Mouse (Mus musculus) liver (tissue): ENCODE data around the gene Cd47.
A peak's percentile ranks its signal among the peaks of the same experiment; 100 is the strongest.

Source experiments
- DNase-seq: peaks from one replicate; pipeline ENCODE4 v3.0.0-alpha.2; 2020; ENCODE audit warnings: mixed read lengths

Gene Cd47

DNA sequence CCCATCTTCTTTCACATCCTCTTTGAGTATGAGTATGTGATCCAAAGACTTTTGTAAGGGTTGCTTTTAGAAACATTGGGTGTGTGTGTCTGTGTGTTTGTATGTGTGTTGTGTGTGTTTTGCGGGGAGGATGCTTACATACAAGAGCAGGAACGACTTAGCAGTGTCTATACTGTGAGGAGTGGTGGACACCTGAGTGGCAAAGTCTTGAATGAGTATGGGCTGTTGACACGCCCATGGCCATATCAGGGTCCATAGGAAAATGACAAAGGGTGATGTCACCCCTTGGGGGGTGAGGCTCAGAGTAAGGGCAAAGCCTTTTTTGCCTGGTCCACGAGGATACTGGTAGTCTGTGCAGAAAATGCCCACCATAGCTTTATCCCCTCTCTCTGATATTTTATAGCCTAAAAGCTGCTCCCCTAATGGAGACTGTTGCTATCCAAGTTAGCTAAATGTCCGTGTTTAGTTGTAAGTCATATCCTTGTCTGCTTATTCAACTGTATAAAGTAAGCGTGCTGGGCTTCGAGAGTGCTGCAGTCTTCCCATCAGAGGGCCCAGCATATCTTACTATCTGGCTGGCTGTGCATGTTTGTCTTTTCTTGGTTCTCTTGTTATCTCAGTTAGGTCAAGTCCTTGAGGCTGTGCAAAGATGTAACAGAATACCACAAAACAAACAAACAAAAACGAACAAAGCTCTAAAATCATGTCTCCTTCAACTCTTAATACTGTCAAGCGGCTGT lies 76.1 kb downstream of the Cd47 start:
- no peak for DNase-seq

DNA sequence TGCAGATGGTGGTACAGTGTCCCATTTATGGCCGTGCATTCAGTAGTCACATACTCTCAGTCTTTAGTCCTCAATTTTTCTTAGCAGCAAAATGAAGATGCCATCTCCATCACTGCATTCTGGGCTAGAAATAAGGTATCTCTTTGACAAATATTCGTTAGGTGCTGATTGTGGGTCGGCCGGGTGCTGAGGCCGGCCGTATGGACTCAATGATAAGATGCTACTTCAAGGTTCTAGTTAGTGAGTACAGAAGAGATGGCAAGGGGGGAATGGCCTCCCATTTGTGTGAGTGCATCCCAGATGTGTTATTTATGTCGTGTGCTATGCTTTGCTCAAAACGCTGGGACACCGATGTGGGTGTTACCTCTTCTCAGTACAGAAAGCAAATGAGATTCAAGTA lies 76.9 kb downstream of the Cd47 start:
- DNase-seq: no peak

DNA sequence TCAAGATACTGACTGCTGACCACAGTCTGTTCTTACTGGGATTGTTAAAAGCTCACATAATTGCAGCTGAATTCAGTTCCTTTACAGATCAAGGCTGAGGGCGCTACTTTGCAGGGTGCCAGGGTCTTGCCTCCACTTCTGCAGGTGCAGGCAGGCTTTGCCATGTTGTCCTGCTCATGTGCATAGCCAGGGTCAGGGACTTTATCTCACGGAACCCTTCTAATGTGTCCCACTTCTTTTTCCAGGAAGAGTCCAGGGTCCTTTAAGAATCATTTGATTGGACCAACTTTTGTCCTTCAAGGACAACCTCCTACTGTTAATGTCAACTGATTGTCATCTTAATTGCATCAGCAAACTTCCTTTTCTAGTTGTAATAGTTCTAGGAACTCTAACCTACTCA lies 77.7 kb downstream of the Cd47 start:
- no peak for DNase-seq

DNA sequence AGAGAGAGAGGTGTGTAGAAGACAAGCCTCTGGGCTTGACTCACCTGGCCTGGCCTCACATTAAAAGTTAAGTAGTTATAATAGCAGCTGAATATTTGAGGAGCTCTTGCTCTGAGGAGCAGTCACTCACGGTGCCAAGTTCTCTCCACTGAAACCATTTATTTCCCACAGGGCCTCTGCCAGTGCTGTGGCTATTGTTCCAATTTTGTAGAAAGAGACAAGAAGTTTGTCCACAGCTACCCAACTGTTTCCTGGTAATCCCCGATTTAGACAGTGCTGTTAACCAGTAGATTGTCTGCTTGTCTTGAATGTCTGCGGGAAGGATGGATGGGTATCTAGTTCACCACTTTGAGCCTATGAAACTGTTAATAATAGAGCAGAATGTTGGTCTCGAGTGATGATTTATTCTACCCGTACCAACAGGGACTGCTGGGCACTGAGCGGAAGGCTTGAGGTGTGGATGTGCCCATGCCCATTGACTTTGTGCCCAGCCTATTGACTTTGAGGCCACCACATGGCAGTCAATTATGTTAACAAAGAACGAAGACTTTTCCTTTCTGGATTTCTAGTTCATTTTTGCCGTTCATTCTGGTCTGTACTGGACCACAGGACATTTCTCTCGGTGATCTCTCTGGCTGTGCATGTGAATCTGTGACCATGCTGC lies 86.2 kb downstream of the Cd47 start:
- DNase-seq: no peak

DNA sequence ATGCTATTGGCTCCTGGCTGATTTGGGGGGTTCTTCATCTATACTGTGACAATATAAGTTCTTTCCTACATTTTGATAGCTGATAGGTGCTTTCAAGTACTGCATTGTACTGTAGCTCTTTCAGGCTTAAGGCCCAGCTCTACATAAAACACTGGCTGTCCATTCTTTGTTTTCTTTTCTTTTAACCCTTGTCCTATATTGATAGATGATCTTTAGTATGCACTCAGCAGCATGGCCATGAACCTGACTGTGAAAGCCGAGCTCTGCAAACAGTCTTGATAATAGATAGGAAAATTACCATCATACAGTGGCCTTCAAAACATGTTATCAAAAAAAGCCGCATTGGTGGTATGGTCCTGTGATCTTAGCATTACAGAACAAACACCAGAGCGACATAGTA lies 87.0 kb downstream of the Cd47 start:
- DNase-seq: no peak

DNA sequence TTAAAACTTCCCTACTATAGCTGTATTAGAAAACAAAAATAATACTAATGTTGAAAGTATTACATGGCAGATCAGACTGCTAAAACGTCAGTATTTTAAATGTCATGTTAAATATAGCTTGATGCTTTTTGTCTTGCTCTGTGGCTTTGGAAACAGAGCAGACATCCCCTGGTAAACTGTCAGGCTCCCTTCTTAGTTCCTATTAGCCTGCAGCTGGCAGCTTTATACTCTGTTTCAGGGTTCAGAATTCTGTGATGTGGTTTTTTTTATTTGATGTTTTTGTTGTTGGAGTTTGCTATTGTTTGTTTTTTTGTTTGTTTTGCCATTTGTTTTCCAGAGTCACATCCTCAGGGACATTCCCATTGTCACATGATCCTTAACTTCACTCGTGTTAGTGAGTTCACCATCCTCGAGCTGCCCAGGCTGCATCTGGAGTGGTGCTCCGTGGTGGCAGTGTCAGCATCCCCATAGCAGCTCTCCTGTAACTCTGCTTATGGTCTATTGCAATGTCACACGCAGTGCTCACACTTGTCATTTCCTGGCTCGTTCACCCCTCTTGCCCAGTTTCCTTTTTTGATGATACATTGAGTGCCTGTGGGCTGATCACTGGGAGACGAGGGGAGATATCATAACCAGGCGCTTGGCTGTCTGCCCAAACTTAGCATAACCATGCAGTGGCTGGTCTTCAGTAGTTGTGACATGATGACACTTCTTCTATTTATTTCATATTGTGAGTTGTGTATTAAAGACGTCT lies 87.7 kb downstream of the Cd47 start:
- no peak for DNase-seq

DNA sequence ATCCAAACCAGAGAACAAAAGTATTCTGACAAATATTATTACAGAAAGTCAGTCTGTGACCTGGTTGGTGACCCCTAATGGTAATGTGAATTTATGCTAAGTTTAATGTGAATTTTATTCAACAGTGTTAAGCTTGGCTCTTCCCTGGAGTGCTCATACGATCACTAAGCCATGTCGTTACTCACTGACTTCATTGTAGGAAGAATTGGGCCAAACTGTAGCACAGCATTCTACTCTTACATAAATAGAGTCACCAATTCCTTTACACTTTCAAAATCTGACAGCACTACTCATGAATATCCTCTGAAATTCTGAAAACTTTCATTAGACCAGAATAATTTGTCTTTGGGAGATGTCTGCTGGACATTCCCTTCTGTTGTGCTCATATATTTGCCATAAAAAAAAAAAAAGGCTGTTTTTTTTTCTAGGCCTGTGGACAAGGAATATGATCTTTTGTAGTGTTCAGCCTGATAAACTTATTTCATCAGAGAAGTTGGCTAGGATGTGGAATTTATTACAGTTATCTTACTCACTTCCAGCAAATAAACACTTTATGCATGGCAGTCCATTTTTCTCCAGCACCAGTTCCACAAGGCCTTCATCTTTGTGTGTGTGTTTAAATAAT lies 88.8 kb downstream of the Cd47 start:
- DNase-seq: no peak

DNA sequence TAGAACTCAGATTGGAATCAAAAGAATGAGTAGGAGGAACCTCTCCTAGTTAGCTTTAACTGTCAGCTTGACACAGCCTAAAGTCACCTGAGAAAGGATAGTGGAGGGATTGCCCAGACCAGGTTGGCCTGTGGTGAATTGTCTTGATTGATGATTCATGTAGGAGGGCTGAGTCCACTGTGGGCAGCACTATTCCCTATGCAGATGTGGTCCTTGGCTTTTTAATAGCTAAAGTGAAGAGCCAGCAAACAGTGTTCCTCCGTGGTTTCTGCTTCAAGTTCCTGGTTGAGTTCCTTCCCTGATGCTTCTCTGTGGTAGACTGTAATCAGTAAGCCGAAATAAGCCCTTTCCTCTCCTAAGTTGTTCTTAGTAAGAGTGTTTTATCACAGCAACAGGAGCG lies 91.9 kb downstream of the Cd47 start:
- no peak for DNase-seq

DNA sequence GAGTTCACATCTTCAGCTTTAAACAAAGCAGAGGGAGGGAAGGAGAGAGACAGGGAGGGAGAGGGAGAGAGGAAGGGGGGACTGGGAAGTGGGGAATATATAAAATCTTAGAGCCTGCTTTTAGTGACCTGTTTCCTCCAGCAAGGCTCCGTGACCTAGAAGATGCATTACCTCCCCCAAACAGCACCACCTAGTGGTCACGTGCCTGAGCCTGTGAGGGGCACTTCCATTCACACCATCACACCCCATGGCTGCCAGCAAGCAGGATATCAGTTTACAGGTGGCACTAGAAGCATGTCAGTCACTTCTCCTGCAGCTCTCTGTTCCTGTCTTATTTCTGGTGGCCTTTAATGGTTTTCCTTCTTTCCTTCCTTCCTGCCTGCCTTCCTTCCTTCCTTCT lies 92.6 kb downstream of the Cd47 start:
- DNase-seq: peak; percentile 71

DNA sequence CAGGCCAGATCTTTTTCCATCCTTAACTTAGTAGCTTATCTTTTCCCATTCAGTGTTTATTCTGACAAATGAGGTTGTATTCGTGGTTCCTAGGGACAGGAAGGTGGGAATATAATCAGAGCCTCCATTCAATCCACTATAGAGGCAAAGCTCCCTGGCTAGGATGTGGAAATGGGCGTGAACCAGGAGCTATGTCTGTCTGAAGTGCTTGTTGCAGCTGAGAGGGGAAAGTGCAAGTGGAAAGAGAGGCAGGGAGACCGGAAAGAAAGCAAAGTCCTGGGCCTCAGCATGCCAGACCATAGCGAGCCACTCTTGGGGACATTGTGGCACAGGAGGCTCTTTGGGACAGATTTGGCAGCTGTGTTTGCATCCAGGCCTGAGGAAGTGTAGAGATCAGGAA lies 94.3 kb downstream of the Cd47 start:
- DNase-seq: no peak

DNA sequence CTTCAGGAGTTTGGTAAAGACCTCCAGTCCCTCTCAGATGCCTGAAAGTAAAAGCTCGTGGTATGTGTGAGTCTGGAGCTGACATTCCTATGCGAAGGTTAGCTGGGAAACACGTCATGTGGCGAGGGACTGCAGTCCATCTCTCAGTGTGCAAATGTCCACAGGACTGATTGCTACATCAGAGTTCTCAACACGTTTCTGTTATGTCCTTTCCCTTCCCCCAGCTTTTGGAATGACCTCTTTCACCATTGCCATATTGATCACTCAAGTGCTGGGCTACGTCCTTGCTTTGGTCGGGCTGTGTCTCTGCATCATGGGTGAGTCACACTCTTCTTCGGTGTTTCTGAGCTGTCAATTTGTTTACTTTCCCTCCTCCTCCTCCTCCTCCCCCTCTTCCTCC lies 95.8 kb downstream of the Cd47 start:
- no peak for DNase-seq

DNA sequence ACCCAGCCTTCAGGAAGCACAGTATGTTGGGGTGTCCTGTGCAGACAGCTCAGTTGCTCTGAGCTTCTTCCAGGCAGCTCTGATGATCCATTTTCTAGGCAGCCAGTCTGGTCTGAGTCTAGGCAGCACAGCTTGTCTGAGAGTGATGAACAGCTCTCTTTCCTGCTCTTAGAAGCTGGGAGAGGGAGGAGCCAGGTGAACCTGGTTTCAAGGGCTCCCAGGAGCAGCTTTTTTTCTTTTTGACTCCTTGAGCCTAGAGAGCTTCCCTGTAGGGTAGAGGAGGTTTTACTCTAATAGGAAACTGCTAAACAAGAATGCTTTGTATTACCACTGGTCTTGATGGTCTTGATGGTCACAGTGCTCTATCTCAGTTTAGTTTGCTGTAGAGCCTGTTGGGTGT lies 101.1 kb downstream of the Cd47 start:
- no peak for DNase-seq

DNA sequence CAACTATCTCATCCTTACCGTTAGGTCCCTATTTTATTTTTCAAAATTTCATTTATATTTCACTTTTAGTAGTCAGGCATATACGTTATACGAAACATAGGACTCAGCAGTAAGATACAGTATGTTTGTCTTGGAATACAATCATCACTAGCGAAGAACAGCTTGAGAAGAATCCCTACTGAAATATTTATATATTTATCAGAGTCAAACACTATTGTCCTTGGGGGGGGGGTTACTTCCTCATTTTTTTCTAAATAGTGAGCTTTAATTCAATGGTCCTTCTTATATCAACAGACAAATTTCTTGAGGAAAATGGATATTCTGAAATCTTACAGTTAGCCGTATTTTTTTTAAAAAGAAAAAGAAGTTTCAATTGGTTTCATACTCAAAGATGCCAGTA lies 101.8 kb downstream of the Cd47 start:
- DNase-seq: no peak

DNA sequence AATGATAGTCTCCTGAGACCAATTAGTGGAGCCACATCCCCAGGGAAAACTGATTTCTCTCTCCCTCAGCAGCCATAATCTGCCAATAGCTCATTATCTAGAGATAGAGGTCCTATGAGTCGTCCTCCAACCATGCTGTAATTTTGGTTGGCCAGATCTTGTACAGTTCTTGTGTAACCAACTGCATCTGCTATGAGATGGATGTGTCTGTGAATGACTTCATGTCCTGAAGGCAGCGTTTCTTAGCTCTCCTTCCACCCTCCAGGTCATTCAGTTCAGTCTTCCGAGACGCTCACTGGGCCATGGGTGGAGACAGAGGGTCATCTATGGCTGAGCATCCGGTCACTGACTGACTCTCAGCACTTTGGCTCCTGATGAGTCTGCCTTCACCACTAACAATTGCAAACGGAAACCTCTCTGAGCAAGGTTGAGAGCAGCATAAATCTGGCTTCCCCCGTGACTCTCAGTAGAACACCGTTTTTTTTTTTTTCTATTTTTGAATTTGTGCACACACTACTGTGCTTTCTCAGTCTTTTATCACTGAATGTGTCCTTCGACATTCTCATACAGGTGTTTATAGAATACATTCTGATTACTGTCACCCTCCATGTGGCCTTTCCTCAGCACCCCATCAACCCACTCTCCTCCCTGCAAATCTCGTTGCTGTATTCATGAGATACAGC lies 104.1 kb downstream of the Cd47 start:
- DNase-seq: no peak

DNA sequence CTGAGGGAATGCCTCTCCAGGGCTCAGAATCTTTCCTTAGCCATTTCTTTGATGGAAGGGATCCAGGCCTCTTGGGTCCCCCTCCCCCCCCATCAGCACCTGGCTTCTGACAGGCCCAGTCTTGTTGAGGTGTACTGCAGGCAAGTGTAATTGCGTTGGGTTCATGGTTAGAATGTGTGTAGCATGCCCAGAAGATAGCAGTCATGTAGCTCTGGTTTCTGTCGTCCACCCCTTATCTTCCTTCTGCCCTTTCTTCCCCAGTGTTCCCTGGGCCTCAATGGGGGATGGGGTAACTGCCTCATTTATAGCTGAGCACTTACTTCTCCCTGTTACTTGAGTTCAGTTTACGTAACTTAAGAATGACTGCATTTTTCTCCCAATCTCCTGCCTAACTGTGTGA lies 104.7 kb downstream of the Cd47 start:
- peak; percentile 57 for DNase-seq

DNA sequence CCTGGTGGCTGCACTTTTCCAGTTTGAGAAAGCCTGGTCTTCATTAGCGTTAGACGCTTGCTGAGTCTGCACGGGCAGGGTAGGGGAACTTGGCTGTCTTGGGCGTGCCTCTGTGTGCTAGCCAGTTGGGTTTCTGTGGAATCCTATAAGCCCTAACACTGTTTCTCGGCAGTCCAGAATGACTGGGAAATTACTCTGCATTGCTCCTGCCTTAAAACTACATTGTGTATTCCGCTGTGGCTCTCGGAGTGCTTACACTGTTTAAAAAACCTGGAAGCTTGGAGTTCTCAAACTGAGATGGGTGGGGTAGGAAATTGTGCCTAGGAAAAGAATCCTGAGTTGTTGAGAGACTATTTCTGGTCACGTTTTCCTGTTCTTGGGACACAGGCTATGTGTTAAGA lies 105.3 kb downstream of the Cd47 start:
- DNase-seq: peak; percentile 42

DNA sequence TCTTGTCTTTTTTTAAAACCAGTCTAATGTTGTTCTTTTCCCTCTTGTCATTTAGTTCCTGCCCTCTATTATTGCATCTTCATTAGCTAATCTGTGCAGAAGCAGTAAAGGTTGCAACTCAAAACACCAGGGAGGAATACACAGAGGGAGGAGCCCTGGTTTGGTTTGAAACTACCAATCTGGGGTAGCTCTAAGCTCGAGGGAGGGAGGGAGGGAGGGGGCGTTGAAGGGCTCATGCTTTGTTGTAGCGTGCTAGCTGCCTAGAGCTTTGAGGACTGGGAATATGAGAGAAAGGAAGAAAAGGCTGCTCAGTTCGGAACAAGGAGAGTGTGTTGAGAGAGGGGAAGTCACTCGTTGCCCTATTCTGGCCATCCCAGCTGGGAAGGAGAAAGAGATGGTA lies 105.7 kb downstream of the Cd47 start:
- no peak for DNase-seq

DNA sequence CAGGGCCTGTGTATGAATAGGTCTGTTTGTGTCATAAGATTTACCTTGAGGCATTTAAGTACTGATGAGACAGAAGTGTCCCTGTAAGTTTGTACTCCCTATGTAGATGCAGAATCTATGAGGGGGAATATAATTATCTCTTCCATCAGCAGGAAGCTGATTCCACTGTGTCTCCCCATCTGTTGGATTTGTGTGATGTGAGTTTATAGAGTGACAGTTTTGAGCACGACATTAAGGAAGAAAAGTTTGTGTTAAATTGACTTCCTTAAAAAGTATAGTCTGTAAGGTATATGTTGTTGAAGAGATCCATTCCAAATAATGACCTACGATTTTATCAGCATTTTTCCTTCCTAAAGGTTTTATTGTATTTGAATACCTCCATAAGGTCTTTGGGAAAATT lies 106.6 kb downstream of the Cd47 start:
- no peak for DNase-seq

DNA sequence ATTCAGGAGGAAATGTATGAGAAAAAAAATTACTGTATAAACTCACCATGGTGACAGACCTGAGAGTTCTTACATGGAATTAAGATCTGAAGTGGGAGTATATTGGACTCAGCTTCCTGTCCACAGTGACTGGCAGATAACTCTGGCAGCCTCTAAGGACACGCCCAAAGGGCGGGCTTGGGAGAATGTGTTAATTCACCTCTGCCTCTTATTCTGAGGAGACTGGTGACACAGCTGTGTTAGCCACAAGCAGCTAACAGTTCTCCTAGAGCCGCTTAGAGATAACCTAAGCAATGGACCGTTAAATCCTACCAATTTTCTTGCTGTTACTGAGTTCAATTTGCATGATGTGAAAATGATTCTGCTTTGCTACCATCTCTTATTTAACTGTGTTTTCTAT lies 107.0 kb downstream of the Cd47 start:
- DNase-seq: peak; percentile 89

DNA sequence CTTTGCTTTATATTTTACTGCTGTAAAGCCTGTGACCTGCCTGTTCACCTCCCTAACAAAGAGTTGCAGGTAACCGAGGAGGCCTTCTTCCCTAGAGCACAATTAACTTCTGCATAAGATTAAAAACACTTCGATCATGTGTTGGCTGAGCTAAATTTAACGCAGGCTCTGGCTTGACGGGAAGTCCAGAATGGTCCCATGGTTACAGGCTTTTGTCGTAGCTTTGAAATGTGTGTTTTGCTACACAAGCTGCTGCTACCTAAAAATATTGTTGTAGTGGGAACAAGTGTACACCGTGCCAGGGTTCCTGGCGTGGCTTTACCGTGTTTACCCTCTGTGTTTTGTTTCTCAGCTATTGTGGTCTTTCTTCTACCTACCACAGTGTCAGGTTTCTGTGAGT lies 109.2 kb downstream of the Cd47 start:
- DNase-seq: no peak

DNA sequence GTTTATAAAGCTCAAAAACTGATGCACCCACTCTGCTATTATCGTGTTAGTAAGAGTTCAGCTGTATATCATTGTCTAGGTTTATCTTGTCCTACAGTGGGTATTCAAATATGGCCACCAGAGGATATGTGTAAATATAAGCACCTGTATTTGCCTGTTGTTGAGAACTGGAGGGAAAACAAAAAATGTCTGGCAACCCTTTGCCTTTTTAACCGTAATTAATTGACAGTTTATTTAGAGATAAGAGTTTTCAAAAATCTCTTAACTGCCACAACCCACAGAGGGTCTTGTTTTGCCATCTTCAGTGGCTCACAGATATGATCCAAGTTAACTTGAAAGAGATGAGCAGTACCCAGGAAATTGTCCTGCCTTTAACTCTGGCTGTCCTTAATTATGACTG lies 113.8 kb downstream of the Cd47 start:
- DNase-seq: no peak

DNA sequence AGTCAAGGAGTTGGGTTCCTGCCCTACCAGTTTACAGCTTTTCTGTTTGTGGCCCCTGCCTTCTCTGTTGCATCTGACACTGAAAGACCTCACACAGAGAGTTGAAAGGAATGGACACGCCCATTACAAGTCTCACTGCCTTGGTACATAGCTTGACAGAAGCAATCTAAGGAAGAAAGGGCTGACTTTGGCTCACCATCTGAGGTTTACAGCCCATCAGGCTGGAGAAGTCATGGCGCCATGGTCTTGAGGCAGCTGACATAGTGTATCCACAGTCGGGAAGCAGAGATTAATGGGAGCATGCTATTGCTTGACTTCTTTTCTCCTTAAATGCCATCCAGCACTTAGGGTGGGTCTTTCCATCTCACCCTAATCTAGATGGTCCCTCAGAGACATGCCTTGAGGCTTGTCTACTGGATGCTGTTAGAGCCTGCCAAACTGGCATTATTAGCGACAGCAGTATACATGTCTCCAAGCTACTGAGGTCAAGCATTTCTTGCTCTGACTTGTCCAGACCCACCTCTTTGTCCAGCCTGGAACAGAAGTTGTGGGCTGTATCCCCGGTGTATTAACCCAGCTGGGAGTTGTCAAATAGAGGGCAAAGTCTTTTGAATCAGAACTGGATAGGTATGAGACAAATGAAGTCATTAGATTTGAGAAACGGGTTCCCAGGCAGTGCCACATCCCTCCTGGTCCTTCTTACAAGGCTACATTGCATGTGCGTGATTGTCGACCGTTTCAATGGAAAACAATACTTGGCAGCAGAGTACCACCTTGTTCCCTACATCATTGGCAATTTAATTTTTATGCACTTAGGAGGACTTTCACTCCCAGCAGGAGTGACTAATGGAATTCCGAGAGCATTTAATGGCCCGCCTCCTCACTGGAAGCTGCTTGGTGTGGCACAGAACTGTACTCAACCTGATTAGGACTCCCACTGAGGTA lies 115.5 kb downstream of the Cd47 start:
- DNase-seq: no peak
